Mouse (Mus musculus) erythroblast, adult 5-6 weeks (primary cell): ENCODE data around the gene Nelfb. TPM values are rescaled to one million over a fixed set of nuclear protein-coding genes. Genes with fewer than 3 reads are reported as not detected.

Source experiments
- ATAC-seq: replicated peaks from 2 replicates; pipeline ENCODE4 v1.8.0; 2016; ENCODE audit warnings: moderate number of reproducible peaks, mild to moderate bottlenecking, moderate TSS enrichment, inconsistent platforms; ENCODE audit not compliant: poor library complexity, low FRiP score, severe bottlenecking
- total RNA-seq, 2 experiments: library from RNA; stranded (forward) in 1 of 2; stranded (reverse) in 1 of 2; fragments of 150-400 nt in 1 of 2; fragments of 200-764, 138-1000 nt in 1 of 2; gene quantifications; 2 replicates each; pipeline versions ENCODE4 v1.2.3 to v1.2.4; 2015 to 2017; ENCODE audit warnings: low replicate concordance in 2 of 2

Gene Nelfb
- total RNA-seq, 2 experiments from 2014 or later = 0.77 to 25.7 TPM

GRCm38 (mm10) chr2:25233421-25233820 is 22.1 kb upstream of the Nelfb start:
- ATAC-seq = no peak

DNA sequence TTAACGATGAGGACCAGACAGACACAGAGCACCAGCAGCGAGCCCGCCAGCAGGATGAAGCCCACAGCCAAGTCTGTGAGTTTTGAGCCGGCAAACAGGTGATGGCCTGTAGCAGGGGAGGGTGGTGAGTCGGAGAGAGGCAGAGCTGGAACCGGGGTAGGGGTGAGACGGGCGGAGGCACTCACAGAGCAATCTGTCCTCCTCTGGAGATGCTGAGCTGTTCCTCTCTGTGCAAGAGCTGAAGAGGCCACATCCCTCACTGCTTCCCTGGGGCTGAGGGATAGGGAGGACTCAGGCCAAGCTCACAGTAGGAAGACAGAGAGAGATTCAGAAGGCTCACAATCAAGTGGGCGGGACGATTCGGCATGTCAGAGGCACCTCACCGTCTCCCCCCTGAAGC is 19.7 kb upstream of the Nelfb start:
- no peak for ATAC-seq

GRCm38 (mm10) chr2:25230581-25230980 is 19.3 kb upstream of the Nelfb start:
- ATAC-seq = no peak

DNA sequence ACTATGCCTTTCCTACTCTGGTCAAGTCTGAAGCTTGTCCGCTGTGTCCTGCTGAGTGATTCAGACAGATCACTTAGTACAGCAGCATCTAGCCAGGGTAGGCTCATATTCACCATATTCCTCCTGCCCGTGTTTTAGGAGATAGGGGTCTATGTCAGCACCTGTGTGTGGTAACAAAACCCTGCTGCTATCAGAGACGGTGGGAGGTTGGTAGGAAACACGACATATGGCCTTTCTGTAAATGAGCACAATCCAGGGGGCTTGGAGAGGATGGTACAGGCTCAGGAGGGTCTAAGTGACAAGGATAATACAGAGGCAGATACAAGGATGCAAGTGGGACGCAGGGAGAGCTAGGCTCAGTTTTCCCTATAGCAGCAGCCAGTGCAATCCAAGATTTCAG is 18.3 kb upstream of the Nelfb start:
- ATAC-seq = no peak

- no peak for ATAC-seq
Observed at GRCm38 (mm10) chr2:25228995-25229530, 17.8 kb upstream of the Nelfb start.

DNA sequence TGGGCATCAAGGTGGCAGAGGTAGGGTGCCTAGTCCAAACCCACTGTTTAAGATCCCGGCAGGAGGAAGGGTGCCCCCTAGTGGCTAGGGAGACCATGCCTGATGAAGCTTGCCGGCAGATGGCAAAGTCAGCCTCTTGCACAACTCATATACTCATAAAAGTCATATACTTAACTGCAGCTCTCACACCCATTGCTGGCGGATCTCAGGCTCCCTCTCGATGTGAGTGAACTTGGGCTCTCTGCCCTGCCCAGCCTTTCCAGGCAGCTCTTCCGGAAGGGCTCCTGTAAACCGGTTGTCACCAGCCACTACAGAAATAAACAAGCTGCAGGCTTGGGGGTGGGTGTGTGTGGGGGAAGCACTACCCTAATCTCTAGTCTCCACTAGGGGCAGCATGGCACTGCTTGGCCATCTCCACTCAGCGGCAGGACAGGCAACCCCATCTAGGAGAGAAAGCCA is 17.2 kb upstream of the Nelfb start:
- ATAC-seq = peak; percentile 46

DNA sequence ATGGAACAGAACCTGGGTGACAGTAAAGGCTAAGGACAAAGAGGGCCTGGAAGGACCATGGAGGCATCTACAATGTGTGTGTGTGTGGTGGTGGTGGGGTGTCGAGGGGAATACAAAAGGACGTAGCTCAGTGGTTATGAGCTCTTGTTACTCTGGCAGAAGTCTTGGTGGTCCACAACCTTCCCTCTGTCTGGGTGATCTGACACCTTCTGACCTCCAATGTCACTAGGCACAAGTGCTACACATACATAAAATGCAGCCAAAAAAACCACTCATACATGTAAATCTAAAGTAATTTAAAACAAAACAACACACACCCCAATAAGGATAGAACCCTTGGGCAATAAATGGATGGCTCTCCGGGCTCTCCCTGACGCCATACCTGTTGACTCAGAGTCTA is 16.1 kb upstream of the Nelfb start:
- no peak for ATAC-seq

- no peak for ATAC-seq
Observed at GRCm38 (mm10) chr2:25226864-25227263, 15.6 kb upstream of the Nelfb start.

- no peak for ATAC-seq
Observed at GRCm38 (mm10) chr2:25225811-25226379, 14.6 kb upstream of the Nelfb start.

DNA sequence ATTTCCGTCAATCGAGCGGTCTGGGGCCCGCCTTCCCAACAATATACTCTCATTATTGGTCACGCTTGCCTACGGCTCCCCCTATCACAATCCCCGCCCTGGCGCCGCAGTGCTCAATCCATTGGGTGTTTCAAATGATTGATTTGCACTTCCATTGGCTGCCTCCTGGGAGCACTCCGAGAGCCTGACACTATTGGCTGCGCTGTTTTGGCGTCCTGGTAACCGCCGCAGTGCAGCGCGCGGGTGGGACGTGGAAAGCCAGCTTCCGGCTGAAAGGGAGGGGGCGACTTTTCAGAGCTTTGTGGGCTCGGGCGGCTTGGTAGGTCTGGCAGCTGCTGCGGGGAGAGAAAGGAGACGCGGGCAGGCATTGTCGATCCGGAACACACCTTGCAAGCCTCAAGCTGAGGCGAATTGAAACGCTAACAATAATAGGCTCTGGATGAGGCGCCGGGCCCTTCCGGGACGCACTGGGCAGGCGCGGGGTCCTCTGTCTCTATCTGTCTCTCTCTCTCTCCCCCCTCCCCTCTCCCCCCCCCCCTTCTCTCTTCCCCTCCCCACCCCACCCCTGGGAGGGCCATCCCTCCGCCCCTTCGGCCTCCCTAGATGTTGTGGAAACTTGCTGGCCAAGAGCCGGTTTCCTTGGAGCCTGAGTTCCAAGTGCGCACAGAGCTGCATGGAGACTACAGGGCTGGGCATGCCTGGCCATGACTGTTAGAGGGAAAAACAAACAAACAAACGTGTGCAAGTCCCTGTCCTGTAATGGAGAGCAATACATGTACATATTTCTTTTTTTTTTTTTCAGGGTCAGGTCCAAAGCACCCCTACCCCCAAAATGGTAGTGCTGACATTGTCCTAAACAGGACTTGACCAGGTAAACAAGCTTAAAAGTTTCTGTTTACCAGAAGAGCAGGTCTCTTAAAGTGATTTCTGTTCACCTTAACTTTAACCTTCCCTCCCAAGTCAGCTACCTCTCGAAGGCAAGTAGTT is 13.8 kb upstream of the Nelfb start:
- ATAC-seq = peak; percentile 77

DNA sequence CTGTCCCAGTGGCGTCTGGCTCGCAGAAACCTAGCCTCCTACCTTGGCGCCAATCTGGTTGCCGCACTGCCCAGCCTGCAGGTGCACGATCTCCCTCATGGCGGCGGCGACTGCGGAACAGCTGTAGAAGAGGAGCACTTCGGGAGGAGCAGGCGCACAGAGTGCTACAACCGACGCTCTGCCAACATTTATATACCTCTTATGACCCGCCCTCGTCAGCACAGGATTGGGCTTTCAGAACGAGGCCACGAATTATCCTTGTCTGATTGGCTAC is 13.1 kb upstream of the Nelfb start, which contains the start of gene Tubb4b:
Gene Tubb4b, minus strand, starts transcription at position 211 of the 274 bp plus-strand sequence.
- ATAC-seq = no peak

- peak; percentile 69 for ATAC-seq
Observed at GRCm38 (mm10) chr2:25223681-25224491, 12.6 kb upstream of the Nelfb start.

- ATAC-seq = no peak
Observed at GRCm38 (mm10) chr2:25221331-25221772, 10.1 kb upstream of the Nelfb start.

GRCm38 (mm10) chr2:25218445-25218844 is 7.2 kb upstream of the Nelfb start, which contains the start of gene Fam166a:
TSS of gene Fam166a (plus strand) at chr2:25218745.
- ATAC-seq = no peak

- no peak for ATAC-seq
Observed at GRCm38 (mm10) chr2:25217666-25218065, 6.4 kb upstream of the Nelfb start.

- no peak for ATAC-seq
Observed at GRCm38 (mm10) chr2:25214444-25214843, 3.2 kb upstream of the Nelfb start, which contains the start of gene Stpg3. TSS of gene Stpg3 (minus strand) at chr2:25214637.

DNA sequence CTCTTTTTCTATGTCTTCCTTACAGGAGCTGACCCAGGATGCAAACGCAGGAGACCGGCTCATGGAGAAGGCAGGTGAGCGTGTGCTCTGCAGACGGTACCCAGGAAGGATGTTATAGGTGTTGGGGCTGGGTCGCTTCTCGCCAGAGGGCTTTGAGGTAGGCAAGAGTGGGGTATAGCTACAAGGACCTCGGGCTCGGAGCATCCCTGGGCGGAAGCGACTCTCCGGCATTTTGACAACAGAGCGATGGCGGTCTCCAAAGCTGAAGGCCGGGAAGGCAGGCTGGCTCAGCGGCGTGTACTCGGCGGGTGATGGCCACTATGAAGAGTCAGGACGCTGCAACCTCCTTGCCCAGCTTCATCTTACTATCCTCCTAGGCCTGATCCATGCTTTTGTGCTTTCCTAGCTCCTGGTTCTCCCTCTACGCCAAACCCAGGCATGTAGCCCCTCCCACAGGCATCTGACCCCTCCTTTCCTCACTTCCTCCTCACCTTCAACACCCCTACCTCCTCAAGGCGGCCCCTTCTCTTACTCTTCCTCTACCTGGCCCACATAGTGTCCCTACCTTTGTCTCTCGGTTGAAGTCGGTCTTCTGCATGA is 2.1 kb upstream of the Nelfb start:
- ATAC-seq = no peak

DNA sequence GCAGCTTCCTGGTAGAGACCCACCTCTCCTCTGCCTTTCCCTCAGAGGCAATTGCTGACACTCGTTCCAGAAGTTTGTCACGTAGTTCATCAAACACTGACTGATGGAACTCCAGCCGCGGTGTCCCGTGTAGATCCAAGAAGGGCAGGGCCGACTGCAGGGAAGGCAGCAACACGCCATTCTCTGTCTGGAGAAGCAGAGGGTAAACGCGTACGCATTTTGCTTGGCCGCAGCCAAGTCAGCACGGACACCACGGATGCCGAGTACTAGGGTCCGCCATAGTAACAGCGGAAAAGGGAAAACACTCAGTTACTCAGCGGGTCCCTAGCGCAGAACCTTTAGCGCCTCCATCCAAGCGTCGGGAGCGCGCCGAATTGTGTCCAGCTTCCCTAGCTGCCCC is 603 bp downstream of the Nelfb start:
- ATAC-seq = peak; percentile 48

DNA sequence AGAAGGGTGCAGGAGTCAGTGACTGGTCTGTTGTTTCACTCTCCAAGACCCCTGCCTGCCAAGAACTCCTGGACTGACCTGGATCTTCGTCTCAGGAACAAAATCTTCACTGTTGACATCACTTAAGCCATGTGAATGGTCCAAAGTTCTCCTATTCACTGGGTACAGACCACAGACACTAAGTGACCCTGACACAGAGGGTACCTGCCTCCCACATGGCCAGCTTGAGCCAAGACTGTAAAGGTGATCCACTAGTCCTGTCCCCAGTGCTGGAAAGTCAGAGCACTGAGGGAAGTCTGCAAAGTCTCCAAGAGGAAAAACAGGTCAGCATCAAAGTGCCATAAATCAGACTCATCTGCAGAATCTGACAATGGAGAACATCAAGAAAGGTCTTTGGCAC is 3.7 kb downstream of the Nelfb start:
- ATAC-seq = no peak
